Mouse (Mus musculus): ENCODE measurements at regions not wholly inside any gene's neighbourhood (a gene's known extent, or its start where the extent isn't known, plus 50 kb on each side); places are given as distances from the start of the nearest gene placed in this dataset.
A peak's percentile ranks its signal among the peaks of the same experiment; 100 is the strongest.

DNA sequence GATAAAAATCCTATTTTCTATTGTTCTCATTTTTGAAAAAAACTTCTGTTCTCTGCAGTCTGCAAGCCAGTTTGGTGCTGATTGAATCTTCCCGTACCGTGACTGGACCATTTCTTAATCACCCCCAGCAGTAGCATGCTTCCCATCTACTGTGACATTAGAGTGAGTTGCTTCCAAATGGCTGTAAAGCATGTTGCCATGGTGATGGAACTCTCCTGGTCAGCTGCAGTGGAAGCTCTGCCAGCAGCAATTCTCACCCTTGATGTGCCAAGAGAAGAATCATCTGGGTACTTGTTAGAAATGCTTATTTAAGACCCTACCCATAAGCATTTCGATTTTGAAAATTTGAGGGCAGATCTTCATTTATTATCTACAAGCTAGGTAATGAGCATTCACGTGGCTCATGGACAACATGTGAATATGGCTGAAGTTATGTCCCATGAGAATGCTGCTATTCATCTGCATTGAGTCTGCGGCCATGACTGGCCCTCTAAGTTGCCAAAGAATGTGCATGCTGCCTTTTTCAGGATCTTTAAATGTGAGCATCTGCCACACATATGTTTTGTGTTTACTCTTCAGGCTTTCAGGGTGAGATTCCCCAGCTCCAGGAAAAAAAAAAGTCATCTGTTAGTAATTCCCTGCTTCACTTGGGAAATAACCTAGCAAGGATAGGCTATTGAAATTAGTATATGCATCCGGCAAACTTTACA is 62.8 kb downstream of the H2al1n start:
- DNase-seq (ENCODE audit: extremely low spot score, low read depth, low spot score), result peak; percentile 16

DNA sequence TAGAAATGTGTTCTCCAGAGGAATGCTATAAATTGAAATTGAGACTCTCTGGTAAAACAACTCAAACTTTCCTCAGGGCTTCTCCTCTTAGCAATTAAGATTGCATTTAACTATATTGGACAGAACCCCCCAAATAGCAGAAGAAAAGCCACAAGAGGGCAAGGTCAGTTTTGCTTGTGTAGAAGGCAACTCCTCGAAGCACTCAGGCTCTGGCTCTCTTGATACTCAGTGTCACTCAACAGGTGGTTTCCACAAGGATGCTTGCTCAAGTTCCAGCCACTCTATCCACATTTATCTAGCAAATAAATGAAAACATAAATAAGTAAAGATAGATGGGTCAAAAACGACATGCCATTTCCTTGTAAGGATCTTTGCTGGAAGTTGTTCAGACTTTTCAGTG is 68.4 kb downstream of the H2al1n start:
- no peak for DNase-seq (ENCODE audit: extremely low spot score, low read depth, low spot score)

DNA sequence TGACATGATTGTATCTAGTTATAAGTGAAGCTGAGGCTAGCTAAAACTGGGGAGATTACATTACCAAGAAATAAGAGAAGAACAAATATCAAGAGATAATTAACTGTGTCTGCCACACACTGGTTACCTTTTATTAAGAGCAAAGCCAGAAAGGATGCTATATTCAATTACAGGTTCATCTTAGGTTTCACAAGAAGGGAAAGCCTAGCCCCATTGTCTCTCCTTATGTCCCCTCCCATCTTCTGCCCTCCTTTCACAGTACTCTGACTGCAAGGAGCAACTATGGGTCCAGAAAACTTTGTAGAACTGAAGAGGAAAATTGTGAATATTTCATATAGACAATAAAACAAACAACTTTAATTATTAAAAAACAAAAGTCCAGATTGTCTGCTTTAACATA is 68.8 kb downstream of the H2al1n start:
- DNase-seq (ENCODE audit: extremely low spot score, low read depth, low spot score), result no peak

DNA sequence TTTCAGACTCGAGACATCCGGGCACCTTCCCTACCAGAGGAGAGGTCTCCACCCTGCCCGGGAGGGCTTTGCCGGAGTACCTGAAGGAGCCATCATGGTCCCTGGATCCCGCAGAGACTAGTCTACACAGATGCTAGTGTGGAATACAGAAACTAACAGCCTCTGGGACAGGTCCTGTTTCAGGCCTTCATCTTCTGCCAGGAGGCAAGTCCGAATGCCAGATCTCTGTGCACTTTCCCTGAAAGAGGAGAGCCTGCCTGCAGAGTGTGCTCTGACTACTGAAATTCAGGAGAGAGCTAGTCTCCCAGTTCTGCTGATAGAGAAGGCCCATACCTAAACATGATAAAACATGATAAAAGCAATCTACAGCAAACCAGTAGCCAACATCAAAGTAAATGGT is 83.9 kb downstream of the H2al1n start:
- no peak for DNase-seq (ENCODE audit: extremely low spot score, low read depth, low spot score)

DNA sequence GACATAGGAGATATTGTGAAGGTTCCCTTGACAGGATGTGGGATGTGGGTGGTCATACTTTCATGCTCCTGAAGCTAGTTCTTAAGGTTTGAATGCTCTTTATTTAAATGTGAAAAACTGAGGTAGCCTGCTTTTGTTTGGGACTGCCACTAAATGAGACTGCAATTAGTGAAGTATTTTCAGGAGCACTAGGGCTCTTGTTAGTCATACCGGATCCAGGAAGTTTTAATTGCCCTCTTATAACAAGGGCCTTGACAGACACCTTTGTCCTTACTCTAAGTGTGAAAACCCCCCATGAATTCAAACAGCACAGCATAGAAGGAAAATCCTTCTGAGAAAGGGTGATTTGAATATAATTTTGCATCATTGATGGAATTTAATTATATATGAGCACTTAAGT is 91.2 kb downstream of the H2al1n start:
- DNase-seq (ENCODE audit: extremely low spot score, low read depth, low spot score), result no peak

DNA sequence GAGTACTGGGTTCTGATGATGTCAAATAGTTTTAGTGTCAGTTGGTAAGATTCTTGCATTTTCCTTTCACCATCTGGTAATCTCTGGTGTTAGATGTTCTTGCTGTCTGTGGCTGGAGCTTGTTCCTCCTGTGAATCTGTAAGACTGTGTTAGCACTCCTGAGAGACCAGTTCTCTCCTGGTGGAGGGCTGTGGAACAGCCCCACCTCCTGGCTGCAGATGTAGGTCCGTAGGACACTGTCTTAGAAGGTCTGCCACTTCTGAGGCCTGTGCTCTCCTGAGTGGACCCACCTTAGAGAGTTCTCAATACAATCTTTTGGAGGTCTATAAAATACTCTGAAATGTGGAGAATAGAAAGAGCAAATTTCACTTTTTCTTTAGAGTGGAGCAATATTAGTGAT is 101.8 kb downstream of the H2al1n start:
- no peak for DNase-seq (ENCODE audit: extremely low spot score, low read depth, low spot score)

DNA sequence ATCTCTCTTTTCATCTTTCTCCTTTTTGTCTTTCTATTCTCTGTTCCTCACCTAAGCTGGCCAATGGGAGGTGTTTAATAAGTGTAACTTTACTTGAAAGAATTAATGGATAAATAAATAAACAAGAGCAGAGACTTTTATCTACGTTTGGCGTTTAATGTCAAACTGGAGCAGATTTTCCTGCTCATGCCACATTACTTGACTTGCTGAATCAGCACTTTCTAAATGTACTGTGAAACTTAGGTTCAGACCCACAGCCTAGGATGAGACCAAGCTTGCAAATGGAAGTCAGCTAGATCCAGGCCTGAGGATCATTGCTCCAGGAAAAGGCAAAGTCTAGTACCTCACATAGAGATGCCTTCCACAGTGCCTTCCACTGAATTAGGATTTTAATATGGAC is 141.5 kb downstream of the H2al1n start:
- DNase-seq (ENCODE audit: extremely low spot score, low read depth, low spot score), result no peak

DNA sequence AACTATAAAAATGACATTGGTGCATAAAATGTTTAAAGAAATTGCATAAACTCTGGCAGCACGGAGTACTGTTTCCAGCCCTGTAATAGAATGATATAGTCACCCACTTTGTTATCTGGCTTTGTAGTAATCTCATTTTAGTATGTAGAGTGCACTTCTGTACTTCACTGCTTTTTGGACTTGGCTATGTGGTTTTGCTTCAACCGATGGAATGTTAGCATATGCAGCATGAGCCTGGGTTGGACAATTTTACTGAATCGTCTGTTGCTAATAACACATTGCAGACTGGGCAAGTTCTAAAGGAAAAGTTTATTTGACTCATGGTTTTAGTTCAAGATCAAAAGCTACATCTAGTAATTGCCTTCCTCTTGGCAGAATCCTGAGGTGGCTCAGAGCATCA is 142.4 kb downstream of the H2al1n start:
- DNase-seq (ENCODE audit: extremely low spot score, low read depth, low spot score), result no peak

DNA sequence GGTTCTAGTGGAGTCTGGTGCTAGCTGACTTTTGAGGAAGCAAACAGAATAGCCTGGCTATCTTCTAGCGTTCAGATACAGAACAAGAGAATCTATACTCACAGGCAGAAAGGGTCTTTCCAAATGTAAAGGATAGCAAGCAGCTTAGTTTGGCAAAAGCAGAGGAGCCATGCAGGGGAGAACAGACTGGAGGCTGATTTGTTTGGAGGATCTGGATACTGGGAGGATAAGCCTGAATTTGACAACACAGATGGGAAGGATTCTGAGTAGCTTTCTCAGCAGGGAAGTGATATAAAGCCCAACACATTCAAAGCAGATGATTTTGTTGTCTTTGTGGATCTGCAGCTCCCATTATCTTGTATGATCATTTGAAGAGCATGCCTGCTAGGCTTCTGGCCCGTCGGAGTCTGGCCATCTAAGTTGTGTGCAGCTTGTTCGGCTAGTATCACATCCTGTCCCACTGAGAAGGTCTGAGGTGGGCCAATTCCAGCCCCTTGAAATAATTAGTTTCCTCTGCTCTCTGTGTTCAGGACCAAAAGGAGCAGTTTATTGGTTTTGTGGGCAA is 145.6 kb downstream of the H2al1n start:
- no peak for DNase-seq (ENCODE audit: extremely low spot score, low read depth, low spot score)

All from hindlimb bud, embryonic 11.5 days (tissue).